Mouse (Mus musculus) thymus, adult 18-20 months (tissue): ENCODE data around the gene Ergic2.
A peak's percentile ranks its signal among the peaks of the same experiment; 100 is the strongest.
"Not testable (repeated sequence)": the region's sequence is repeated elsewhere in the genome, so short reads cannot be mapped to it uniquely, and the experiment has no call there.

Experiments
- DNase-seq, 2 experiments: peaks; one replicate each; pipeline ENCODE4 v3.0.0; 2022; ENCODE audit warnings: mixed read lengths in 2 of 2

The Ergic2 gene

GRCm38 (mm10) chr6:148207522-148207921 lies 4.7 kb downstream of the Ergic2 start:
- no peak for DNase-seq

GRCm38 (mm10) chr6:148205134-148205533 lies 7.0 kb downstream of the Ergic2 start:
- no peak for DNase-seq

- DNase-seq = no peak
Observed at GRCm38 (mm10) chr6:148199729-148200128, 12.4 kb downstream of the Ergic2 start.

- no peak for DNase-seq
Observed at GRCm38 (mm10) chr6:148199177-148199576, 13.0 kb downstream of the Ergic2 start.

GRCm38 (mm10) chr6:148193972-148194701 lies 18.0 kb downstream of the Ergic2 start:
- DNase-seq = no peak

GRCm38 (mm10) chr6:148185694-148186093 lies 26.5 kb downstream of the Ergic2 start:
- no peak for DNase-seq

- no peak for DNase-seq
Observed at GRCm38 (mm10) chr6:148172904-148173303, 39.3 kb downstream of the Ergic2 start.

GRCm38 (mm10) chr6:148152305-148152704 lies 59.9 kb downstream of the Ergic2 start:
- DNase-seq = not testable (repeated sequence)

- DNase-seq = no peak
Observed at GRCm38 (mm10) chr6:148142421-148142820, 69.8 kb downstream of the Ergic2 start.

- no peak for DNase-seq
Observed at GRCm38 (mm10) chr6:148141874-148142273, 70.3 kb downstream of the Ergic2 start.

GRCm38 (mm10) chr6:148139288-148139995 lies 72.7 kb downstream of the Ergic2 start:
- DNase-seq = no peak

GRCm38 (mm10) chr6:148135769-148136382 lies 76.3 kb downstream of the Ergic2 start:
- DNase-seq = peak; percentile 9 to 20

- no peak for DNase-seq
Observed at GRCm38 (mm10) chr6:148133536-148133935, 78.6 kb downstream of the Ergic2 start.

- DNase-seq = no peak
Observed at GRCm38 (mm10) chr6:148132314-148132713, 79.9 kb downstream of the Ergic2 start.
